8 mouse cellular contexts compared by ENCODE assay signal in genomic region chr6:120604020-120604958, GRCm38 (mm10).
DNase-seq lines count a peak whose midpoint lies in the region; ATAC-seq and TF ChIP-seq lines count a peak whose summit lies in the region.

No protein-coding gene starts in this region.

- peak; percentile 62 for DNase-seq in heart, adult 8-10 months (ENCODE audit: low spot score)
- no peak for DNase-seq in heart, postnatal 36 days
- DNase-seq in A20 (ENCODE audit: low read depth, low spot score) = peak; percentile 27
- peak; percentile 81 to 85 (median 82) for DNase-seq in liver, embryonic 14.5 days (ENCODE audit: low read depth in 3 of 3, low spot score in 3 of 3)
- DNase-seq in left cerebral cortex, adult 8-10 months (ENCODE audit: low spot score in 2 of 2) = no peak
- DNase-seq in cerebellum, adult 11-12 months = no peak

- peaks cover 7% of the 10 kb centered on the region for H3K36me3 ChIP-seq in erythroblast, embryonic 14.5 days (ENCODE audit: control insufficient read depth)
- no peaks in the 10 kb centered on the region for H3K36me3 ChIP-seq in liver, embryonic 14.5 days (replicated peaks; ENCODE audit: control insufficient read depth, insufficient read depth, low read depth)

- peak overlapping the region; percentile 73 for H3K4me2 ChIP-seq in liver, embryonic 14.5 days (ENCODE audit: low read depth)

- H3K4me3 ChIP-seq in erythroblast, embryonic 14.5 days (replicated peaks) = peak overlapping the region; percentile 74
- peak overlapping the region; percentile 16 to 18; a peak in 3 of 4 replicates for H3K4me3 ChIP-seq in liver, embryonic 14.5 days (ENCODE audit: insufficient read depth in 1 of 2, low read depth in 2 of 2, low read length in 2 of 2)

- intact Hi-C loops in heart, postnatal 36 days (cut with DNase I) = no loop called here

- peak; percentile 87 for ATAC-seq in liver, embryonic 14.5 days (ENCODE audit: insufficient read depth)
- ATAC-seq in activated CD4-positive, CD25-positive, alpha-beta regulatory T cell, adult 4 months = no peak

- peak overlapping the region; percentile 100 for H3K27ac ChIP-seq in liver, embryonic 14.5 days

- peak; percentile 83 for TF ChIP-seq EP300 in liver, embryonic 14.5 days (IDR thresholded peaks at IDR 0.05; ENCODE audit: low read depth)

- peak overlapping the region; percentile 67 for H3K9ac ChIP-seq in liver, embryonic 14.5 days (replicated peaks)

- H3K9me3 ChIP-seq in erythroblast, embryonic 14.5 days (ENCODE audit: control insufficient read depth, low read length) = peaks cover 5% of the 10 kb centered on the region
- peaks cover 2% of the 10 kb centered on the region; the same call in 1 of the 2 replicates for H3K9me3 ChIP-seq in liver, embryonic 14.5 days (ENCODE audit: control insufficient read depth, low read length)

- peak; percentile 46 for TF ChIP-seq CTCF in liver, embryonic 14.5 days (IDR thresholded peaks at IDR 0.05; ENCODE audit: low read depth)

- H3K27me3 ChIP-seq in erythroblast, embryonic 14.5 days (ENCODE audit: control insufficient read depth) = no peaks in the 10 kb centered on the region
- H3K27me3 ChIP-seq in liver, embryonic 14.5 days (ENCODE audit: control insufficient read depth, insufficient read depth, low read length) = no peaks in the 10 kb centered on the region

- H3K4me1 ChIP-seq in erythroblast, embryonic 14.5 days (ENCODE audit: control insufficient read depth) = peaks cover 89% of the 10 kb centered on the region
- peaks cover 59 to 68% of the 10 kb centered on the region in 2 experiments for H3K4me1 ChIP-seq in liver, embryonic 14.5 days (replicated peaks; ENCODE audit: control insufficient read depth in 2 of 2, insufficient read depth in 2 of 2, low read length in 1 of 2)

- WGBS in liver, embryonic 14.5 days (ENCODE audit: insufficient replicate concordance) = 14% methylated on average over 6 of the region's 6 CpGs

Comparison
In these comparisons a context has a peak if more than half of its experiments do, and no peak if none do; other contexts are left out.
1. DNase-seq: peak in heart, adult 8-10 months (single experiment), A20 (single experiment) and liver, embryonic 14.5 days (3 of 3); none in heart, postnatal 36 days (0 of 2), left cerebral cortex, adult 8-10 months (0 of 2) and cerebellum, adult 11-12 months (single experiment).